Mouse (Mus musculus): ENCODE results near the gene Cd276. TPM values are rescaled to one million over a fixed set of nuclear protein-coding genes. Genes with fewer than 3 reads are reported as not detected.
A peak's percentile ranks its signal among the peaks of the same experiment; 100 is the strongest.

The Cd276 gene
- 21.1 and 26.0 TPM in 2 replicates for total RNA-seq (2014; rRNA removed)
- 23.7 and 26.2 TPM in 2 replicates for polyA plus RNA-seq (2015; fragmentation: Nextera tagmentation; extraction: Ambion mirVana)

GRCm38 (mm10) chr9:58554908-58555684 is at the start of gene Cd276:
Gene Cd276 (minus strand): TSS chr9:58555437.
- peak within 1 kb of the TSS; percentile 90 for H3K4me2 ChIP-seq (ENCODE audit: low read depth)
- WGBS: under 1% methylated on average over 68 of the region's 68 CpGs
- H3K9ac ChIP-seq: peak within 1 kb of the TSS; percentile 98
- ATAC-seq (peak; percentile 81), DNase-seq (peak; percentile 87)
- H3K4me3 ChIP-seq (ENCODE audit: low read depth, low read length): peak within 1 kb of the TSS; percentile 87
- H3K4me1 ChIP-seq (ENCODE audit: insufficient read depth): peaks cover 20% of the 10 kb centered on the region; the same call in 1 of the 2 replicates
- no peak for TF ChIP-seq CTCF (IDR thresholded peaks at IDR 0.05; ENCODE audit: low read depth)
- peak within 1 kb of the TSS; percentile 92 for H3K27ac ChIP-seq (ENCODE audit: low read depth, low read length)
- no peaks in the 10 kb centered on the region for H3K36me3 ChIP-seq (ENCODE audit: insufficient read depth)
- H3K27me3 ChIP-seq (ENCODE audit: insufficient read depth, low read length): no peaks in the 10 kb centered on the region
- no peaks in the 10 kb centered on the region for H3K9me3 ChIP-seq (ENCODE audit: low read length)

- H3K27ac ChIP-seq (ENCODE audit: low read depth, low read length): no peak overlapping the region
- no peak for TF ChIP-seq CTCF (IDR thresholded peaks at IDR 0.05; ENCODE audit: low read depth)
Observed at GRCm38 (mm10) chr9:58595313-58595712, 40.1 kb upstream of the Cd276 start.

GRCm38 (mm10) chr9:58588657-58589056 is 33.4 kb upstream of the Cd276 start:
- WGBS: 89% methylated on average over 4 of the region's 4 CpGs
- ATAC-seq: no peak
- peaks cover 6% of the 10 kb centered on the region; the same call in 1 of the 2 replicates for H3K4me1 ChIP-seq (ENCODE audit: insufficient read depth)

More at GRCm38 (mm10) chr9:58595313-58595712, 40.1 kb upstream of the Cd276 start:
- Histone ChIP-seq H3K4me3 (ENCODE audit: low read depth, low read length) (no peak overlapping the region), H3K36me3 (ENCODE audit: insufficient read depth) (no peaks in the 10 kb centered on the region), H3K4me2 (ENCODE audit: low read depth) (no peak overlapping the region), H3K9me3 (ENCODE audit: low read length) (no peaks in the 10 kb centered on the region), H3K9ac (no peak overlapping the region), H3K27me3 (ENCODE audit: insufficient read depth, low read length) (no peaks in the 10 kb centered on the region), H3K4me1 (ENCODE audit: insufficient read depth) (no peaks in the 10 kb centered on the region)
- ATAC-seq (no peak), DNase-seq (no peak)
- WGBS: 96% methylated on average over 1 of the region's 1 CpGs

GRCm38 (mm10) chr9:58584323-58584722 is 29.1 kb upstream of the Cd276 start:
- Histone ChIP-seq H3K4me1 (ENCODE audit: insufficient read depth) (peaks cover 6% of the 10 kb centered on the region; the same call in 1 of the 2 replicates), H3K27me3 (ENCODE audit: insufficient read depth, low read length) (no peaks in the 10 kb centered on the region), H3K4me2 (ENCODE audit: low read depth) (0 out of 2 replicates have a peak overlapping the region, but pooled peaks have one; percentile 77), H3K36me3 (ENCODE audit: insufficient read depth) (no peaks in the 10 kb centered on the region), H3K27ac (ENCODE audit: low read depth, low read length) (no peak overlapping the region), H3K9ac (no peak overlapping the region), H3K9me3 (ENCODE audit: low read length) (no peaks in the 10 kb centered on the region), H3K4me3 (ENCODE audit: low read depth, low read length) (peak overlapping the region; percentile 99; the same call in 1 of the 2 replicates)
- WGBS: 70% methylated on average over 1 of the region's 1 CpGs
- no peak for ATAC-seq
- DNase-seq: no peak
- no peak for TF ChIP-seq CTCF (IDR thresholded peaks at IDR 0.05; ENCODE audit: low read depth)

More at GRCm38 (mm10) chr9:58588657-58589056, 33.4 kb upstream of the Cd276 start:
- no peaks in the 10 kb centered on the region for H3K9me3 ChIP-seq (ENCODE audit: low read length)
- no peak for TF ChIP-seq CTCF (IDR thresholded peaks at IDR 0.05; ENCODE audit: low read depth)
- H3K4me3 ChIP-seq (ENCODE audit: low read depth, low read length): no peak overlapping the region
- no peak overlapping the region for H3K27ac ChIP-seq (ENCODE audit: low read depth, low read length)
- no peak overlapping the region for H3K9ac ChIP-seq
- H3K27me3 ChIP-seq (ENCODE audit: insufficient read depth, low read length): no peaks in the 10 kb centered on the region
- H3K36me3 ChIP-seq (ENCODE audit: insufficient read depth): no peaks in the 10 kb centered on the region
- H3K4me2 ChIP-seq (ENCODE audit: low read depth): no peak overlapping the region
- no peak for DNase-seq

GRCm38 (mm10) chr9:58583267-58583641 is 28.0 kb upstream of the Cd276 start:
- peak overlapping the region; percentile 98 for H3K9ac ChIP-seq
- WGBS: under 1% methylated on average over 8 of the region's 8 CpGs
- H3K4me3 ChIP-seq (ENCODE audit: low read depth, low read length): peak overlapping the region; percentile 99
- H3K9me3 ChIP-seq (ENCODE audit: low read length): no peaks in the 10 kb centered on the region
- peaks cover 6% of the 10 kb centered on the region; the same call in 1 of the 2 replicates for H3K4me1 ChIP-seq (ENCODE audit: insufficient read depth)
- DNase-seq (no peak), ATAC-seq (no peak)
- peak overlapping the region; percentile 77 for H3K4me2 ChIP-seq (ENCODE audit: low read depth)
- no peaks in the 10 kb centered on the region for H3K36me3 ChIP-seq (ENCODE audit: insufficient read depth)
- no peak for TF ChIP-seq CTCF (IDR thresholded peaks at IDR 0.05; ENCODE audit: low read depth)
- H3K27me3 ChIP-seq (ENCODE audit: insufficient read depth, low read length): no peaks in the 10 kb centered on the region
- peak overlapping the region; percentile 99 for H3K27ac ChIP-seq (ENCODE audit: low read depth, low read length)

- Histone ChIP-seq H3K27ac (ENCODE audit: low read depth, low read length) (peak overlapping the region; percentile 99), H3K4me3 (ENCODE audit: low read depth, low read length) (peak overlapping the region; percentile 99), H3K9ac (peak overlapping the region; percentile 98), H3K27me3 (ENCODE audit: insufficient read depth, low read length) (no peaks in the 10 kb centered on the region), H3K9me3 (ENCODE audit: low read length) (no peaks in the 10 kb centered on the region), H3K36me3 (ENCODE audit: insufficient read depth) (no peaks in the 10 kb centered on the region), H3K4me1 (ENCODE audit: insufficient read depth) (peaks cover 6% of the 10 kb centered on the region; the same call in 1 of the 2 replicates), H3K4me2 (ENCODE audit: low read depth) (peak overlapping the region; percentile 77)
- peak; percentile 60 for ATAC-seq
- DNase-seq: peak; percentile 60
- TF ChIP-seq CTCF (IDR thresholded peaks at IDR 0.05; ENCODE audit: low read depth): no peak
- under 1% methylated on average over 42 of the region's 42 CpGs for WGBS
Observed at GRCm38 (mm10) chr9:58582581-58583266, 27.5 kb upstream of the Cd276 start.
